Mouse (Mus musculus) ES-E14 (cell line): ENCODE results near the gene Cep68. TPM values are rescaled to one million over a fixed set of nuclear protein-coding genes. Genes with fewer than 3 reads are reported as not detected.
A peak's percentile ranks its signal among the peaks of the same experiment; 100 is the strongest.

Experiments
- DNase-seq: peaks from one replicate; pipeline ENCODE4 v3.0.0-alpha.2; 2013; ENCODE audit warnings: low read depth, low spot score
- H3K27ac ChIP-seq: 2 replicates; pipeline ENCODE4 v1.5.1; 2012; ENCODE audit warnings: low read depth, mild to moderate bottlenecking, low read length, moderate library complexity, mixed read lengths; ENCODE audit not compliant: poor library complexity, insufficient read depth, severe bottlenecking
- H3K36me3 ChIP-seq: 2 replicates; pipeline ENCODE4 v1.6.1; 2012; ENCODE audit warnings: mild to moderate bottlenecking, low read length, moderate library complexity, mixed read lengths; ENCODE audit not compliant: control insufficient read depth, poor library complexity, insufficient read depth, severe bottlenecking
- H3K4me1 ChIP-seq, 2 experiments: fragments of 150-350 bp in 1 of 2; sonication (generic) in 1 of 2; 2 replicates each; pipeline ENCODE4 v1.6.1; 2012; ENCODE audit warnings: low read length in 2 of 2, mild to moderate bottlenecking in 1 of 2, mixed read lengths in 1 of 2; ENCODE audit not compliant: control insufficient read depth in 2 of 2, insufficient read depth in 2 of 2, poor library complexity in 1 of 2
- H3K4me3 ChIP-seq, 2 experiments: fragments of 150-350 bp in 1 of 2; sonication (generic) in 1 of 2; 2 replicates each; pipeline ENCODE4 v1.5.1; 2012; ENCODE audit warnings: low read length in 2 of 2, low read depth in 1 of 2, mild to moderate bottlenecking in 1 of 2, mixed read lengths in 1 of 2; ENCODE audit not compliant: insufficient read depth in 1 of 2, poor library complexity in 1 of 2, severe bottlenecking in 1 of 2
- H3K9ac ChIP-seq: 2 replicates; pipeline ENCODE4 v1.6.1; 2012; ENCODE audit warnings: low read depth, mild to moderate bottlenecking, low read length, mixed read lengths; ENCODE audit not compliant: poor library complexity, insufficient read depth, severe bottlenecking
- H3K9me3 ChIP-seq: fragments of 150-350 bp; sonication (generic); 2 replicates; pipeline ENCODE4 v1.6.1; 2012; ENCODE audit warnings: low read depth, mild to moderate bottlenecking, low read length; ENCODE audit not compliant: control insufficient read depth, insufficient read depth
- CHD2 ChIP-seq: IDR thresholded peaks from 2 replicates; pipeline ENCODE4 v1.6.1; 2014; ENCODE audit warnings: mild to moderate bottlenecking, low read depth, low read length, inconsistent platforms
- HCFC1 ChIP-seq: IDR thresholded peaks from 2 replicates; pipeline ENCODE4 v1.6.1; 2012; ENCODE audit warnings: low read length, inconsistent platforms, borderline replicate concordance; ENCODE audit not compliant: insufficient read depth
- MAFK ChIP-seq: IDR thresholded peaks from 2 replicates; pipeline ENCODE4 v1.6.1; 2014; ENCODE audit warnings: mild to moderate bottlenecking, low read depth, low read length, inconsistent platforms; ENCODE audit not compliant: insufficient read depth
- ZC3H11A ChIP-seq: IDR thresholded peaks from 2 replicates; pipeline ENCODE4 v1.6.1; 2012; ENCODE audit warnings: low read depth, mild to moderate bottlenecking, inconsistent platforms, low read length, borderline replicate concordance
- ZNF384 ChIP-seq: IDR thresholded peaks from 2 replicates; pipeline ENCODE4 v1.6.1; 2012; ENCODE audit warnings: low read depth, low read length, inconsistent platforms
- in situ Hi-C, 2 experiments: fragments of 600-800 bp; cut with MboI; formaldehyde crosslinking; loops; one replicate each; pipeline ENCODE4 v1.15.1; 2025; ENCODE audit warnings: low sequenced_read_pairs in 2 of 2, inconsistent platforms in 1 of 2; ENCODE audit not compliant: unreplicated experiment in 2 of 2
- total RNA-seq: library from RNA; depleted of rRNA; stranded (reverse); fragments of 300-350 nt; gene quantifications from 2 replicates; pipeline ENCODE4 v1.2.3, GENCODE M21; 2012

The Cep68 gene
- total RNA-seq, 1 experiment: 30.9 TPM

GRCm38 (mm10) chr11:20254791-20255190, 5.6 kb upstream of the Cep68 start:
- TF ChIP-seq HCFC1 (no peak), ZC3H11A (no peak), ZNF384 (no peak), MAFK (no peak), CHD2 (no peak)

GRCm38 (mm10) chr11:20253088-20253487, 3.9 kb upstream of the Cep68 start:
- no peak for TF ChIP-seq CHD2
- TF ChIP-seq ZC3H11A: no peak
- TF ChIP-seq HCFC1: no peak
- TF ChIP-seq MAFK: no peak
- TF ChIP-seq ZNF384: no peak
- Histone ChIP-seq H3K4me3 (no peak overlapping the region), H3K27ac (no peak overlapping the region), H3K9me3 (no peaks in the 10 kb centered on the region), H3K36me3 (no peaks in the 10 kb centered on the region), H3K9ac (no peak overlapping the region), H3K4me1 (peaks cover 0 to 2% of the 10 kb centered on the region in 2 experiments; a peak in 1 of 4 replicates)
- no peak for DNase-seq
- in situ Hi-C loops: no loop called here

More at GRCm38 (mm10) chr11:20254791-20255190, 5.6 kb upstream of the Cep68 start:
- Histone ChIP-seq H3K36me3 (no peaks in the 10 kb centered on the region), H3K9me3 (no peaks in the 10 kb centered on the region), H3K9ac (no peak overlapping the region), H3K4me3 (no peak overlapping the region), H3K4me1 (no peaks in the 10 kb centered on the region), H3K27ac (no peak overlapping the region)
- in situ Hi-C loops: no loop called here
- no peak for DNase-seq

GRCm38 (mm10) chr11:20250476-20251178, 1.4 kb upstream of the Cep68 start:
- peaks cover 4 to 7% of the 10 kb centered on the region in 2 experiments; a peak in 3 of 4 replicates for H3K4me1 ChIP-seq
- H3K4me3 ChIP-seq: peak overlapping the region in 1 of 2 experiments; percentile 95; a peak in 2 of 4 replicates
- in situ Hi-C loops: no loop called here
- no peak overlapping the region for H3K27ac ChIP-seq
- H3K9me3 ChIP-seq: no peaks in the 10 kb centered on the region
- peaks cover 6% of the 10 kb centered on the region; the same call in 1 of the 2 replicates for H3K36me3 ChIP-seq
- TF ChIP-seq ZNF384: no peak
- TF ChIP-seq MAFK: no peak
- peak; percentile 70 for TF ChIP-seq CHD2
- no peak for TF ChIP-seq HCFC1
- no peak for TF ChIP-seq ZC3H11A
- DNase-seq: no peak
- H3K9ac ChIP-seq: no peak overlapping the region

GRCm38 (mm10) chr11:20248840-20249239, 389 bp downstream of the Cep68 start:
- TF ChIP-seq MAFK (no peak), ZNF384 (no peak), ZC3H11A (no peak), HCFC1 (no peak), CHD2 (no peak)
- no peaks in the 10 kb centered on the region for H3K9me3 ChIP-seq
- DNase-seq: no peak
- H3K36me3 ChIP-seq: peaks cover 9% of the 10 kb centered on the region; the same call in 1 of the 2 replicates
- H3K27ac ChIP-seq: peak overlapping the region; percentile 41; the same call in 1 of the 2 replicates
- in situ Hi-C loops: no loop called here
- H3K9ac ChIP-seq: peak overlapping the region; percentile 90
- H3K4me3 ChIP-seq: peak overlapping the region; percentile 95 to 96
- peaks cover 14% of the 10 kb centered on the region in 2 experiments for H3K4me1 ChIP-seq
